Mouse (Mus musculus): Measurements from ENCODE around the gene Garnl3.
"Not testable (repeated sequence)": the region's sequence is repeated elsewhere in the genome, so short reads cannot be mapped to it uniquely, and the experiment has no call there.

Garnl3 gene

DNA sequence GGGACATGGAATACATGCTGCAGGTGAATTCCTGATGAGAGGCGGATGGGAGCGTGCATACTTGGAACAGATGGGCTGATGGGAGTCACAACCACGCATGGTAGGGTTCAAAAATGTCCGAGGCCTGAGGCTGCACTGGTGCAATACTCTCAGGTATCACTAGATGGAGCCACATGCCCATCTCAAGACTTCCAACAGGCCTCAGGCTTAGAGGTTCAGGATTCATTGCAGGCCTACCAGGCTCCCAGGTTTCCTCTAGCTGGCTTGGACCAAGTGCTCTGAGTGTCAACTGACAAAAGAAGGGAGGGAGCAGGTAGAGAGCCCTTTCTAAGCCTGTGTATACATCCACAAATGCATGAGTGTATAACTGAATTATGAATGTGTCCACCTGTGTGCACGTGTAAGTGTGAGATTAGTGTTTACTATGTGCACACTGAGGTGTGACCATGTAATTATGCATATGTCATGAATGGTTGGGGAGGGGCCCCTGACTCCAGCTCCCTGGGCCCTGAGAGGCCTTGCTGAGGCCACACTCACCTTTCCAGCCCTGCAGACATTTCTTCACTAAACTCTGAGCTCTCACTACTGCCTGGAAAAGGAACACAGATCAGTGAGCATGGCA is 23.4 kb upstream of the Garnl3 start:
- peak; percentile 80 for DNase-seq

DNA sequence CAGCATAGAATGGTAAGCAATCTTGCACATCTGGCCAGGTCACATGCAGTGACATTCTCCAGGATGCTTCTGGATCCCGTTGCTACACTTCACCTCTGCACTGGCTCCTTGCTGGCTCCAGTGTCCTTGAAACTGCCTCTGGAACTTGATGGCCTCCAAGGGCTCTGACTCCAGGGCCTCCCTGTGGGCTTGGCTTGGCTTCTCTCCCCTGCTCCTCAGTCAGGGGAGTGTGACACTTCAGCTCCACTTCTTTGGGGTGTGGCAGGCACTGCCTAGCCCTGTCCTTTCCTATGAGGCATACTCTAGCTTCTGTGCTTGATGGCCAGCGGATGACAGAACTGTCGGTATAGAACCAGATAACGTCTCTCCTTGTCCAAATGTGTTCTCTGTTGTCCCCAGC is 15.5 kb upstream of the Garnl3 start:
- DNase-seq, result no peak

DNA sequence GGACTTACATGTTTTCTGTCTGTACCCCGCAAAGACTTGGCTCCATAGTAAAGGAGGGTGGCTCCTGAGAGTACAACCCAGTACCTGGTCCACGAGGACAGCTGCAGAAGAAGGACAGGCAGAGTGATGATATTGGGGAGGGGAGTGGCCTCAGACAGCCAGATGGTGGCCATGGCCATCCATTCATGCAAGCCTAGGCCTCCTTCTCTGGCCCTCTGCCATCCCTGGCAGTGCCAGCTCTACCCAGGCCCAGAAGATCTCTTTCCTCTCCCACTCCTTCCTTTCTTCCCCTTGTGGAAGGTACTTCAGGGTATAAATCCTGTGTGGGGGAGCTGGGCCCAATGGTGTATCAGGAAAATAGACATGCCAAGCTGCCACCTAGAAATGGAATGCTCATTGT is 11.8 kb upstream of the Garnl3 start:
- DNase-seq, result no peak

DNA sequence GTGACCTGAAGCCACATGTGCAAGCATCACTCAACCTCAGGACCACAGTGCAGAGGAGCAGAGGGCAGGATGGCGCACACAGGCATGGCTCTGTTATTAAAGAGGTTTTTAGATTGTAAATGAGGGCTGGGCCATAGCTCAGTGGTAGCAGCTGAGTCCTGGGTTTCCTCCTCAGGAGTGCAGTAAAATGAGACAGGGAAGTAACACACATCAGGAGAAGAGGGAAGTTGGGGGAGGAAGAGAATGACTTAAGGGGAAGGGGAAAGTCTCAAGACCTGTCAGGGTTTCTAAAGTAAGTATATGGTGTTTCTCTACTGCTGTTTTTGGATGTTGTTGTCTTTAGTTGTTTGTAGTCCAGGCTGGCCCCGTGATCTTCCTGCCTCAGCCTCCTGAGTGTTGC is 7.0 kb upstream of the Garnl3 start:
- no peak for DNase-seq

DNA sequence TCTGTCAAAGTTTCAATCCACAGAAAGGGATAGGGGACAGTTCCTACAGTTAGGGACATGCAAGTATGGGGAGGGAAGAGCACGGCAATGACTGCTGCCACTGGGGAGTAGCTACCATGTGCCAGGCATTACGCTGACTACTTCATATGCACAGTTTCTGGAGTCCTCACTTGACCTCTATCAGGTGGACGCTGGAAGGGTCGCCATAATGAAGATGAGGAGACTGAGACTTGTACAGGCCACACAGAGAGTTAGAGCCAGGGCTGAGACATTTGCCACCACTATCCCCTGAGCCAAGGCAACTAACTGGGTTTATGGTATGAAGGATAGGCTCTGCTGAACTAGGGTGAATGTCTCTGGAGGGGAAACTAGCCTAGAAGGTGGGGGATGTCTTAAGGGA is 6.3 kb upstream of the Garnl3 start:
- no peak for DNase-seq

DNA sequence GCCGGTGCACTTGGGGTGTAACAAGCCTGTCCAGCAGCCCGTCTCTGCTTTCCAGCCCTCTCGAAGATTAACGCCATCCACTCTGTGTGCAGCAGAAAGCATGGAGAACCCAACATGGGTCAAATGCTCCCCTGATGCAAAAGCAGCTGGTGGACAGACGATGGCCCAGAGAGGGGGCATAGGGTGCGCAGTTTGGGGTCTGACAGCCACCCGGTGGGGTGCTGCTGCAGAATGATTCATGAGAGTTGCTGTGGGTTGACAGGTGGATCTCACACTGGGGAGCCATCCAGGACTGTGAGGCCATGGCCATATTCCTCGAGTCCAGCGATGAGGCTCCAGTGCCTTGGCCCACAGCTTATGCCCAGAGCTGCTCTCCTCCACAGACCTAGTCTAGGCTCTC is 5.8 kb upstream of the Garnl3 start:
- DNase-seq, result no peak

DNA sequence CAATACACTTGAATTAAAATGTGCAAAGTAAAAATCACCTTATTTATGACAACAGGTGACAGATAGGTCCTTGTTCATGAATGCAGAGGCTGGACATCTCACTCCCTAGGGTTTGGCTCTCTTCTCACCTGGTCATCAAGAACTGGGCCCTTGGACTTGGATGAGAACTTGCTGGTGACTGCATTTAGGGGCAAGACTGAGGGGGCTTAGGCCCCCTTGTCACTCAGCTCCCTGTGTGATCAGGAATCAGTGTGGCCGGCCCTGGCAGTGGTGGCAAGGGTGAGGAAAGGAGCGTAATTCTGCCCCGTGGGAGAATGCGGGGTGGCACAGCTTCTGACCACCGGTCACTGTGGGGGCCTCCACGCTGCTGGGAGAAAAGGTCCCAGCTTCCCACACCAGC is 4.9 kb upstream of the Garnl3 start:
- DNase-seq, result no peak

DNA sequence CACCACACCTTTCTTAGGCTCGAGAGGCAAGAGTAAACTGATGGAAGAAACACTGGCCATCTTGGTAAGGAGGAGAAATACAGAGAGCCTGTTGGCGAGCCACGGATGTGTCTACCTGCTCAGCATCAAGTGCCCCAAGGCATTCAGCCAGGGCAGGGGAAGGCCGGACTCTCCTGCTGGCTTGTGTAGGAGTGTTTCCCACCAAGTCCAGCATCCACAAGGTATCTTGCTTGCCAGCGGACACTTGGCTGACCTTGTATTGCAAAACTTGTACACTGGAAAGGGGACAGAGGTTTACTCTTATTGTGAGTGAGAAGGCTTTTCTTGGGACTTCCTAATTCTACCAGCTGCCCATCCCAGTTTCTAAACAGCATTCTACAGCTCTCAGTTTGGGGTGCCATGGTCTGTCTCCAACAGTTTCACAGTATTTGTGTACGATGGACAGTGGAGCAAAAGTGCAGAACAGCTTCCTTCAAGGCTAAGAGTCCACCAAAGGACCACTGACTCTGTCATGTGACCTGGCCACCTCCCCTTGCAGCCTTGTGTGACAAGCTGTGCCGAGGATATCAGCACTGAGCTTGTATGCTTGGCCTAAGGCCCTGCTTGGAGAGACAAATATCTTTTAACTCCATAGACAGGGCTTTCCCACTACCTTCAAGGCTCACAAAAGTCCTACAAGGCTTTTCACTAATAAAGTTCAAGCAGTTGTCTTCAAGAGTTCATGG is 3.5 kb upstream of the Garnl3 start:
- DNase-seq, result no peak

DNA sequence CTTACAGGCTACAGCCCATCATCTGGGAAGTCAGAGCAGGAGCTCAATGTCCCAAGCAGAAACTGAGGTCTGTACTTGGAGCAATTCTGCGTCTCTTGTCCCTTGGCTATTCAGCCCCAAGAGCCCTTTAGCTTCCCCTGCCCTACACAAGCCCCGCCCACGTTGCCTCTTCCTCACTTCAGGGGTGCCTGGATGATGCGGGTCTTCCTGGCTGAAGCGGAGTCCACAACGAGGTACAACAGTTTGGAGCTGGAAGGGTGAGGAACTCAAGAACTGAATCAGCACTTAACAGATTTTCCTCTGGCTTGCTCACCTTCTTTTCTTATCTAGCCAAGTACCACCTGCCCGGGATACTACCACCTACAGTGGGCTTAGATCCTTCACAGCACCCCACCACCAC is 852 bp upstream of the Garnl3 start:
- no peak for DNase-seq

DNA sequence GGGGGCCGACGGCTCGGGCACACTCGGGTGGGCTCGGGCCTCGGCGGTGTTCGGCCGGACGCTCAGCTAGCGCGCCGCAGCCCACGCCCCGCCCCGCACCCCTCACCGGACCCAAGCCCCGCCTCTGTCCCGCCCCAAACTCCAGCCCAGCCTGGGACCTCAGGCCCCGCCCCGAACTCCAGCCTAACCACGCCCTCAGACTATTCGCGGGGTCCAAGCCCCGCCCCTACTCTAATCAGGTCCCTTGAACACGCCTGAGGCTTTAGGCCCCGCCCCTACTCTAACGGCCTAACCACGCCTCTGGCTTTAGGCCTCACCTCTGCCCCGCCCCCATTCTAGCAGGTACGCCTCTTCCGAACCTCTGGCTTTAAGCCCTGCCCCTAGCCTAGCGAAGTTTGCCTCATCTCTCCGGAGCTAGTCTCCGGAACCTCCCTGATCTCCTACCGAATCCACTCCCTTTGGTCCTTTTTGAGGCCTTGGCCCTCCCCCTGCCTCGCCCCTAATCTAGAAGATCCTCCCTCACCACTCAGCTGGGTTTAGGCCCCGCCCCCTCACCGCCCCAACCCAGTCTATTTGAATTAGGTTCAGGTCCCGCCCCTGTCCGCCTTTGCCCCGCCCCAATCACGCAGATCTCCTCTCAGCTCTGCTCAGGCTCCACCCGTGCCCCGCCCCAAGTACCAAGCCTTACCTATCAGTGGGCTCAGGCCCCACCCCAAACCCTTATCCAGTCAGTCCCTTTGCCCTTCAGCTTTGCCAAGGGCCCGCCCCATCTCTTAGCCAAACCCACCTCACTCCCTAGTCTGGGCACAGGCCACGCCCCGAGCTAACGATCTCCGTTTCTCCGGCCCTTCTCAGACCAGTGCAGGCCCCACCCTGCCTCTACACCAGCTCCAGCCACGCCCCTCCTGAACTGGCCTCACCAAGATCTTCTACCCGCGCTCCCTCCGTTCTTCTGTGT is 649 bp downstream of the Garnl3 start:
- DNase-seq, result peak; percentile 98

DNA sequence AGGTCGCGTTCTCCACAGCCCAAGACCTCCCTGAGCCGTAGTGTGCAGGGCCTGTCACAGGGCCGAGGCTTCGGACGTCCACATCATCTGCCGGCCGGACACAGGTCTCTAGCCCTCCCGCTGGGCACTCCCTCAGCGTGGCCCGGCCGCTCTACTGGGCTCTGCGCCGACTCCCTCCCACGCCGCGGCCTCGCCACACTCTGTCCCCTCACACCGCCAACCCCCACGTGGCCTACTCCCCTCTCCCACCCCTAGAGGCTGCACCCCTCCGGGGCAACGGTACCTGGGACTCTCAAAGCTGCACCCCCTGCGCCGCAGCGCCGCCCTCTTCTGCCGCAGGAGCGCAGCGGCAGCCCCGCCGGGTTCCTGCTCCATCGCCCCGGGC is 1.3 kb downstream of the Garnl3 start:
- DNase-seq, result no peak

DNA sequence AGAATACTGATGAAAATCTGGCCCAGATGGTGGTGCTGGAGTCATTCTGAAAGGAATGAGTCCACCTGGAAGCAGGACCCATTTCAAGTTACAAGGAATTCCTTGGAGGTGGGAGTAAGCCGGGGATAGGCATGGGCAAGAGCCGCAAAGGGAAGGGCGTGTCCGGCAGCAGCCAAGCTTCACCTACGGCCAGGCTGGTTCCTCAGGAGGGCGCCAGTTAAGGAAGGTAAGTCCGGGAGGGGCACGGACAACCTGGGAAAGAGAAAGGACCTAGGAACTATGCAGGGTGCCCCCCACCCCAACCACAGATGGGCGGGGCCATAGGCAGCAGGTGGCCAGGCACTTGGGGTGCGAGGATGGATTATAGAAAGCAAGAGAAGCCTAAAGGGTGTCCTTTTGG is 1.8 kb downstream of the Garnl3 start:
- peak; percentile 7 for DNase-seq

DNA sequence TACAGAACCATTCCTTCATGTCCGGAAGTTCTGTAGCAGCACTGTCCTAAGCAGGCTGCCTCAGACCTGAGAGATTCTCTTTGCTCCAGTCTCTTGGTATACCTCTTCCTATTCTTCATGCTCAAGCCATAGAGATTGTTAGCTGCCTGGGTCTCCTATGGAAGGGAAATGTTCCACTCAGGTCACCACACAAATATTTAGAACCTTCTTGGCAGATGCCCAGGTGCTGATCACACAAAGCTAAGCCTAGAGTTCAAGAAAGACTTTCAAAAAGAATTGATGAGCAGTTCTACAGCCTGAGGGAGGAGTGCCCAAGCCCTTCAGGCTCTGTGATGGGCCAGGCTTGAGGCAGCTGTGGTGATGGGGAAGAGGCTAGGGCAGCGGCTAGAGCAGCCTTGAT is 2.4 kb downstream of the Garnl3 start:
- DNase-seq, result no peak

DNA sequence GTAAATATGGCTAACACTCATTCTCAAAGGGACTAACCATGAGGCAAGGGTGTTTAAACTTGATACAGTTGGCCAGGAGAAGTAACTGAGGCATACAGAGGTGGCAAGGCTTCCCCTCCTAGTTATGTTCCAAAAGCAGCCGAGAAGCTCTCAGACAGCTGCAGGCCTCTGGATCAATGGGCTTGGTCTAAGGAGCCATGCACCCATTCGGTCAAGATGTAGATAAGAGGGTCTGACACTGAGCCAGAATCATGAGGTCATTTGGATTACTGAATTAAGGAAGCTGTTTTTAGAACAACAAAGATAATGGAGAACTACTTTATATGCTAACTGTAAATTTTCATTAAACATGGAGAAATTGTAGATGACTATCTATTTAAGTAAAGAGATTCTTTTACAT is 4.2 kb downstream of the Garnl3 start:
- DNase-seq, result no peak

DNA sequence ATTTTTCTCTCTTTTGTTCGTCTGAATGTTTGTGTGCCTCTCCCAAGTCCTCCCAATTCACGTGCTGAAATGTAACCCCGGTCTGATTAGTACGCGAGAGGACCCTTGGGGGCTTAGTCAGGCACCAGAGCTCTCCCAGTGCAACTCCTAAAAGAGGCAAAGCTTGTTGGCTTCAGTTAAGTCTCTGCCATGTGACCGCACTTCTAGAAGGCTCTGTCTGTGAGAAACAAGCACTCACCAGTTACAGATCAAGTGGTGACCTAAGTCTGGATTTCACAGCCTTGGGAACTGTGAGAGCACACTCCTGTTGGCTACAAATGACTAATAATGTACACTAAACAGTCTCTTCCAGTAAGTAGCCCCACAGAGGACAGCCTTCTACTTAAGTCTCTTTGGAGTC is 8.6 kb downstream of the Garnl3 start:
- DNase-seq, result no peak

DNA sequence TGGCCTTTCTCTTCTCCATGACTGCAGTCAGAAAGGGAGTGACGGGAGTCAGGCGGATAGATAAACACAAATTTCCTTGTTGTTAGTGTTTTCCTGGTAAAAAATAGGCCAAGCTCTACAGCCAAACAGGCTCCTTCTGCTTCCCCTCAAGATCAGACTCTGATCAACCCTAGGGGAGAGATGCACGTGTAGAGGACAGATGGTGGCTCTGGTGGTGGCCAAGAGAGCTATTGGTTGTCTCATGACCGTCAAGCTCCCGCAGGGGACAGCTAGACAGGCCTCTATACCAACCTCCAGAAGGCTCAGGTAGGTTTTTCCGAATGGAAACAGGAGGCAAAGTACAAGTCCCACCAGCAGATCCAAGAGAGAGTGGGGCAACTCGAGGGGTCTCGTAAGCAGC is 30.9 kb downstream of the Garnl3 start:
- DNase-seq, result no peak

DNA sequence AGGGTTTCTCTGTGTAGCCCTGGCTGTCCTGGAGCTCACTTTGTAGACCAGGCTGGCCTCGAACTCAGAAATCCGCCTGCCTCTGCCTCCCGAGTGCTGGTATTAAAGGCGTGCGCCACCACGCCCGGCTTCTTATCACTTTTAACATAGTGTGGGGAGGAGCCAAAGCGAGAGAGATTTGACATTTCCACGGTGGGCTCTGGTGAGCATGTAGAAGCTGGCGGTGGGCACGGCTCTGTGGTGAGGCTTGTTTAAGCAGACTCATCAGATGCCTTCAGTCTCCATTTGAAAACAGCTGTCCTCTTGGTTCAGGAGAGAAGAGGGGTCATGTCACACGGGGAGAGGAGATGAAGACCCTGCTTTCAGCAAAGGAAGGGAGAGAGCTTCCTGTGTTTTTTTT is 34.1 kb downstream of the Garnl3 start:
- not testable (repeated sequence) for DNase-seq

DNA sequence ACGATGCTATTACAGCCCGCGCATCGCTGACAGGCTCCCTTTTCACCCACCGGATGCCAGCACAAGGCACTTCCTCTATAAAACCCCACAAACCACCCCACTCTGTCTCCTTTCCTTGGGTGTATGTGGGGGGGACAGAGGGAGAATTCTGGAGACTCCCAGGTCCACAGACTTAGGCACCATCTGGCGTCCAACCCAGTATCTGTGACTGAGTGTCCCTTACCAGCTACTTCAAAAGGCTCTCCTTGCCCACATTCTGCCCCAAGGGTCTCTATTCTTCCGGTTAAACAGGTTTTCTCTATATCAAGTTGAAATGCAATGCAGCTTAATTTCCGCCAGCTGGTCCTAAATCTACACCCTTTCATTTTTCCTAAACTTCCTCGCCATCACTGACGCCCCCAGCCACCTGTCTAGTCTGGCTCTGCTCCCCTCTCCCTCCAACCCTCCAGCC is 36.2 kb downstream of the Garnl3 start:
- peak; percentile 5 for DNase-seq

DNA sequence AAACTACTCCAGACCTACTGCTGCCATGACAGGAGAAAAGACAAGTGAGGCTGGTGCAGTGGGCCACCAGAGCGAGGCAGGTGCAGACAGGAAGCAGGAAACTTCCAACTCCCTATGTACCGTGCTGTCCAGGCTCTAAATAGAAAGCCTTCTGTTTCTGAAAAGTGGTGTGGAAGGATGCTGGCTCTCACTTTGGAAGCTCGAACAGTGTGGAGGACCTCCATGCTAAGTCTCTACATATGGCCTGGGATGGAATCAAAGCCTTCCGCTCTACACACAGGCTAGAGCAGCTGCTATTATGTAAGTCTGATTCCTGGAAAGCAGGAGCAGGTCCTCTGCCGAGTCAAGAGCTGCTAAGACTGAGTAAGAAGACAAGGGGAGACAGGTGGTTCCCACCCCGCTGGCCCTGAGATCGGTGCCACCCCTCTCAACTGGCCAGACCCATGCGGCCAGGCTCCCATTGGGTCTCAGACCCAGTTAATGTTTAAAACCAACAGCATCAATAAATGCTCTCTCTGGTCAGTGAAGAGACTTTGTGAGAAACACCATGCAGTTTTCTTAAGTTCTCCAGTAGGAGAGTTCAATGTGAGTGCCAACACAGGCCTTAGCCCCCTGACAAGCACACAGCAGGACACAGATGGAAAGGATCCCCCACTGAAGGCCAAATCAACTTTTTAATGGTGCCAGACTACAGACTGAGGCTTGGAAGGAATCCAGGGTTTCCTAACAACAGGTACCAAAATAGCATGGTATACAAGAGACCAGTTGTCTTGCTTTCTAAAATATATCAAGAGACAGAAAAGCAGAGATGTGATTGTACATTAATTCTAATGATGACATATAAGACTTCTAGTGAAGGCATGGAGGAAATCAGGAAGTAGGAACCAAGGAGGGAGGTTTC is 40.6 kb downstream of the Garnl3 start:
- no peak for DNase-seq

DNA sequence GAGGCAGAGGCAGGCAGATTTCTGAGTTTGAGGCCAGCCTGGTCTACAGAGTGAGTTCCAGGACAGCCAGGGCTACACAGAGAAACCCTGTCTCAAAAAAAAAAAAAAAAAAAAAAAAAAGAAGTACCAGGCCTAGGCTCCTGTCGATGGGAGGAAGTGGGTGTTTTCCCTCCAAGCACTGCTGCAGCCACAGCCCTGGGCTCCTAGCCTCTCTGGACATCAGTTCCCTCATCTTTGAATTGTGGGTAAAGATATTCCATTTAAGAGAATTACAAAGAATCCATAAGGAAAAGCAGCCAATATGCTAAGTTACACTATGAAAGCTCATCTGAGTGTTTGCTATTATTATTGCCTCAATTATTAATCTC is 41.4 kb downstream of the Garnl3 start:
- not testable (repeated sequence) for DNase-seq

DNA sequence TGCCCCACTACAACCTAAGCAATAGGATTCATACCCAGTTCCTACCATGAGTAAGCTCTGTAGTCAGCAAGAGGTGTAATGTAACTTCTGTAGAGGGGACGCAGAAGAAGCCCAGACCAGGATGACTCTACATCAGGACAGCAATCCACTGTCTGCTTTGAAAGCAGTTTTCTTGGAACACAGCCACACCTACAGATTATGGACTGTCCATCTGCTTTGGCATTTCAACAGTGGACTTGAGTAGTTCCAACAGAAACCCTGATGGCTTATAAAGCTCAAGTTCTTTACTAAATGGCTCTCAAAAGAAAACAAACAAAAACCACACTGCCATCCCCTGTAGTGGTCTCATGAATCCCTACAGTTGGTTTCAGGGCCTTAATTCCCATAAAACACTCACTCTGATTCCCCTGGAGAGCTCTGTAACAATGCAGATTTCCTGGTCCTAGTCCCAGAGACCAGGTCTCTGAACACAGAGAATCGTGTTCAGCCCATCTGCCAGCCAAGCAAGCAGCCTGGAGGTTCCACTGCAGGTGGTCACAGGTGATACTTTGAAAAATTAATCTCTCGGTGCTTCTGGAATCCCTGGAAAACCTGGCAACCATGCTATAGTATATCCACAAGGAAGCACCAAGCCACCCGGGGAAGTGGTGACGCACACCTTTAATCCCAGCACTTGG is 42.0 kb downstream of the Garnl3 start:
- no peak for DNase-seq

DNA sequence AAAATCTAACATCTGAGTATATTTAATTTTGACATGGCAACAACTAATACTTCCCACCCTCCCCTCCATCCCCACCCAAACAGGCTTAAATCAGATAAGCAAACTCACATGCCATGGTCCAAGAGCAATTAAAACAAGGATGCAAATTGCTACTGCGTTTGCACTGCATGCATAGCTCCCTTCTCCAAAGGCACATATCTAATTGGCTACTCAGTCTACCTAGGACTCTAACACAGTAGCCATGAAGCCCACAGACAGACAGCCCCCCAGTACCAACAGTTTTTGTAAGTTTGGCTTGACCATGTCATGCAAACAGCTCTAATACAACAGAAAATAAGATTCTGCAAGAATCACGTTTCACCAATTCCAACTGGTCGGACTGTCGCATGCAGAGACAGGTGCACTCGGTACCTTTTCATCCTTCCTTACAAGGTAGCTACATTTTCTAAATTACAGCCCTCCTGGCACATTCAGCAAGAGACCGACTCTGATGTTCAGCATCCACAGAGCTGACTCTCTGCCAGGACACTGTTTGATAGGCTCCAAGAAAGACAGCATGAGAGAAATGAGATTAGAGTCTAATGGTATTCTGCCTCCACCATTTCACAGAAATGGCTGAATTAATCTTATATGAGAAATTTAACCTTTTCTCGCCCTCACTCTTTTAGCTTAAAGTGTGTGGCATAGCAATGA is 44.6 kb downstream of the Garnl3 start:
- DNase-seq, result no peak
